Mouse (Mus musculus) myocyte (in vitro differentiated cells): Measurements from ENCODE around the gene Myt1l. TPM values are rescaled to one million over a fixed set of nuclear protein-coding genes. Genes with fewer than 3 reads are reported as not detected.

Source experiments
- H3K27me3 ChIP-seq: one replicate; pipeline ENCODE4 v1.6.1; 2011; ENCODE audit not compliant: control insufficient read depth, insufficient read depth, insufficient read length
- H3K36me3 ChIP-seq: one replicate; pipeline ENCODE4 v1.6.1; 2011; ENCODE audit not compliant: control insufficient read depth, insufficient read depth
- H3K4me2 ChIP-seq: one replicate; pipeline ENCODE4 v1.6.1; 2011; ENCODE audit warnings: low read depth, control low read depth
- H3K4me3 ChIP-seq: one replicate; pipeline ENCODE4 v1.5.1; 2011; ENCODE audit warnings: mild to moderate bottlenecking, control low read depth, moderate library complexity
- H3K79me2 ChIP-seq: one replicate; pipeline ENCODE4 v1.6.1; 2011; ENCODE audit not compliant: control insufficient read depth, insufficient read depth
- H3ac ChIP-seq: one replicate; pipeline ENCODE4 v1.6.1; 2011; ENCODE audit not compliant: control insufficient read depth, insufficient read length
- CEBPB ChIP-seq: IDR thresholded peaks from 2 replicates; pipeline ENCODE4 v1.6.1; 2011; ENCODE audit warnings: mild to moderate bottlenecking, moderate library complexity; ENCODE audit not compliant: poor library complexity, insufficient read depth, severe bottlenecking
- E2F4 ChIP-seq: IDR thresholded peaks from one replicate; pipeline ENCODE4 v1.6.1; 2011; ENCODE audit warnings: mild to moderate bottlenecking, control low read depth, moderate library complexity; ENCODE audit not compliant: insufficient read depth
- MAX ChIP-seq: IDR thresholded peaks from one replicate; pipeline ENCODE4 v1.6.1; 2011; ENCODE audit warnings: low read depth, mild to moderate bottlenecking, control low read depth
- MYOD1 ChIP-seq, 3 experiments: IDR thresholded peaks; one replicate each; pipeline ENCODE4 v1.6.1; 2011; ENCODE audit warnings: control low read depth in 2 of 3, low read depth in 2 of 3, mild to moderate bottlenecking in 2 of 3, moderate library complexity in 1 of 3; ENCODE audit not compliant: insufficient read length in 2 of 3, control insufficient read depth in 1 of 3
- MYOG ChIP-seq, 3 experiments: IDR thresholded peaks; one replicate each; pipeline ENCODE4 v1.6.1; 2011; ENCODE audit warnings: control low read depth in 2 of 3, low read depth in 2 of 3, mild to moderate bottlenecking in 2 of 3; ENCODE audit not compliant: insufficient read length in 2 of 3, control insufficient read depth in 1 of 3, insufficient read depth in 1 of 3
- POLR2A ChIP-seq: IDR thresholded peaks from one replicate; pipeline ENCODE4 v1.6.1; 2011; ENCODE audit warnings: low read depth, mild to moderate bottlenecking, control low read depth, moderate library complexity; ENCODE audit not compliant: insufficient read length
- POLR2AphosphoS2 ChIP-seq: IDR thresholded peaks from one replicate; pipeline ENCODE4 v1.6.1; 2011; ENCODE audit warnings: low read depth, control low read depth; ENCODE audit not compliant: insufficient read length
- REST ChIP-seq: IDR thresholded peaks from one replicate; pipeline ENCODE4 v1.6.1; 2011; ENCODE audit warnings: mild to moderate bottlenecking, control low read depth, moderate library complexity; ENCODE audit not compliant: insufficient read depth, insufficient read length
- SRF ChIP-seq: IDR thresholded peaks from one replicate; pipeline ENCODE4 v1.6.1; 2011; ENCODE audit warnings: low read depth; ENCODE audit not compliant: control insufficient read depth, insufficient read length
- TCF12 ChIP-seq: IDR thresholded peaks from one replicate; pipeline ENCODE4 v1.6.1; 2011; ENCODE audit warnings: mild to moderate bottlenecking, control low read depth; ENCODE audit not compliant: poor library complexity, insufficient read depth, severe bottlenecking
- TCF3 ChIP-seq: IDR thresholded peaks from one replicate; pipeline ENCODE4 v1.6.1; 2011; ENCODE audit warnings: low read depth, control low read depth; ENCODE audit not compliant: insufficient read length
- USF1 ChIP-seq: IDR thresholded peaks from one replicate; pipeline ENCODE4 v1.6.1; 2011; ENCODE audit warnings: low read depth, mild to moderate bottlenecking, control low read depth, moderate library complexity
- polyA plus RNA-seq: library from polyadenylated mRNA; unstranded; fragments of >200 nt; fragmentation: generic; extraction: Trizol; gene quantifications from one replicate; pipeline ENCODE4 v1.2.1, GENCODE M21; 2012; ENCODE audit warnings: missing spikeins

Myt1l gene
- polyA plus RNA-seq, 1 experiment, result 0.01 TPM

- TF ChIP-seq SRF, result no peak
- no peak for TF ChIP-seq CEBPB
- TF ChIP-seq E2F4, result no peak
- no peak for TF ChIP-seq USF1
- no peak for TF ChIP-seq POLR2AphosphoS2
- no peak overlapping the region for H3ac ChIP-seq
- no peak overlapping the region for H3K4me3 ChIP-seq
- H3K27me3 ChIP-seq, result no peaks in the 10 kb centered on the region
- no peaks in the 10 kb centered on the region for H3K36me3 ChIP-seq
- no peak overlapping the region for H3K4me2 ChIP-seq
- H3K79me2 ChIP-seq, result no peaks in the 10 kb centered on the region
Measured at GRCm38 (mm10) chr12:29698541-29698940, 170.4 kb downstream of the Myt1l start.

GRCm38 (mm10) chr12:29698976-29699375, 170.8 kb downstream of the Myt1l start:
- no peak for TF ChIP-seq E2F4
- no peak for TF ChIP-seq MYOD1 (IDR thresholded peaks at IDR 0.05; ENCODE audit: control insufficient read depth in 1 of 3, insufficient read length in 2 of 3, low read depth in 2 of 3)
- no peak for TF ChIP-seq POLR2AphosphoS2
- no peak for TF ChIP-seq TCF3
- no peak for TF ChIP-seq REST
- TF ChIP-seq USF1, result no peak
- TF ChIP-seq CEBPB, result no peak
- no peak for TF ChIP-seq TCF12
- TF ChIP-seq POLR2A, result no peak
- Histone ChIP-seq H3K4me2 (no peak overlapping the region), H3K79me2 (no peaks in the 10 kb centered on the region), H3K36me3 (no peaks in the 10 kb centered on the region), H3K4me3 (no peak overlapping the region), H3ac (no peak overlapping the region), H3K27me3 (no peaks in the 10 kb centered on the region)

DNA sequence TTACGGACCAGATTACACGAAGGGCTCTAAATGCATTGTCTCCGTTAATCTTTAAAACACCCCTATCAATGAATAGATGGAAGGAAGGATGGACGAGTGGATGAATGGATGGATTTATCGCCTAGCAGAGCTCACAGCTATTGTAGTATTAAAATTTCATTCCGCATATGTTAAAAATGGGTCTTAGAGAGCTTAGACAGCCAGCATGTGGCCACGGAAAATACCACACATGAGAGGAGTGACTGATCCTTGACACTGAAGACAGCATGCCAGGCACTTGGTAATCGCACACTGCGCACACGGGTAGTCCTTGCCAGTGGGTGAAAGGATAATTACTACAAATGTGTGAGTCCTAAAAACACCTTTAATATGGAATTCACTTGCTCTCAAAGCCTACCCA, 171.2 kb downstream of the Myt1l start:
- Histone ChIP-seq H3K27me3 (no peaks in the 10 kb centered on the region), H3K4me2 (no peak overlapping the region), H3K4me3 (no peak overlapping the region), H3ac (no peak overlapping the region), H3K79me2 (no peaks in the 10 kb centered on the region), H3K36me3 (no peaks in the 10 kb centered on the region)
- TF ChIP-seq E2F4 (no peak), TCF3 (no peak), MYOG (IDR thresholded peaks at IDR 0.05; ENCODE audit: control insufficient read depth in 1 of 3, insufficient read depth in 1 of 3, insufficient read length in 2 of 3, low read depth in 2 of 3) (no peak)

DNA sequence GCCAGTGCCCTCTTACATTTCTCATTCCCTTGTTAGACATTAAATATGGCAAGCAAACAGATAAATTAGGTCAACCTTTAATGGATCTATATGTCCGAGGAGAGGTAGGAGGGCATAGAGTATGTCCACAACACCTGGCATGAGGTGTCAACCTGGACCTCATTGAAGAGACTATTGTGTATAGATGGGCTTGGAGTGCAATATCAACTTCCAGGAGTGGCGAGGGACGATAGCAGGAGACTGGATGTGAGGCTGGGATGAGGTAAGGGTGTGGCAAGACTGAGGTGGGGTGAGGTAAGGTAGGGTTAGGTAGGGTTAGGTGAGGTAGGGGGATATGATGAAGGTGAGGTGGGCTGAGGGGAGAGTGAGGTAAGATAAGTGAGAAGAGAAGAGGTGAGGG, 171.8 kb downstream of the Myt1l start:
- H3K36me3 ChIP-seq, result no peaks in the 10 kb centered on the region
- H3ac ChIP-seq, result no peak overlapping the region
- H3K79me2 ChIP-seq, result no peaks in the 10 kb centered on the region
- no peak for TF ChIP-seq POLR2A
- no peak for TF ChIP-seq TCF12
- TF ChIP-seq POLR2AphosphoS2, result no peak
- TF ChIP-seq CEBPB, result no peak
- TF ChIP-seq SRF, result no peak
- no peak for TF ChIP-seq USF1
- TF ChIP-seq REST, result no peak
- TF ChIP-seq MYOD1 (IDR thresholded peaks at IDR 0.05; ENCODE audit: control insufficient read depth in 1 of 3, insufficient read length in 2 of 3, low read depth in 2 of 3), result no peak
- TF ChIP-seq E2F4, result no peak
- TF ChIP-seq MYOG (IDR thresholded peaks at IDR 0.05; ENCODE audit: control insufficient read depth in 1 of 3, insufficient read depth in 1 of 3, insufficient read length in 2 of 3, low read depth in 2 of 3), result no peak
- TF ChIP-seq TCF3, result no peak
- no peak for TF ChIP-seq MAX
- H3K4me3 ChIP-seq, result no peak overlapping the region
- H3K4me2 ChIP-seq, result no peak overlapping the region
- no peaks in the 10 kb centered on the region for H3K27me3 ChIP-seq

- Histone ChIP-seq H3K79me2 (no peaks in the 10 kb centered on the region), H3K27me3 (no peaks in the 10 kb centered on the region), H3K4me3 (no peak overlapping the region), H3ac (no peak overlapping the region), H3K4me2 (no peak overlapping the region), H3K36me3 (no peaks in the 10 kb centered on the region)
- no peak for TF ChIP-seq USF1
- TF ChIP-seq REST, result no peak
Measured at GRCm38 (mm10) chr12:29701076-29701475, 172.9 kb downstream of the Myt1l start.

DNA sequence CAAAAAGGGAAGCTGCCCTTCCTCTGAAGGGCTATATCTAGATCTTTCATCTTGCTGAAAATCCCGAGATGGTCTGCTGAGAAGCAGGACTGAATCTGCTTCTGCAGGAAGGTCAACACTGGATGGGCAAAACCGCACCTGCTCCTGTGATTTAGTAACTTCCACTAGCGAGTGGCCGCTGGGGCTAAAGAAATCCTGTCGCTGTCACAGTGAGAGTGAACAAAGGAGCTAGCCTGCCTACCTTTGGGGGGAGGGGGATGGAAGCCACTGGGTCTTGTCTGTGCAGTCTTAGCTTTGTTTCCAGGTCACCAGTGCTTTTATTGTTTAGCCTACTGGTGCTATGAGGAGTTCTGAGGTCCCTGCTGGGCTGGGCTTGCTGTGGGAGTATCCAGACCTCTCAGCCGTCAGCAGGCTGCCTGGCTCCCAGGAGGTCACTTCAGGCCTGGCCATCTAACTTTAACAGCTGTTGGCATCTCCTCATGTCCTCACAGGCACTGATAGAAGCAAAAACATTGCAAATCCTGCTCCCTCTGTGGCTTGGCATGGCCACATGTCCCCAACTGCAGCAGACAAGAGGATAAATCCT, 173.6 kb downstream of the Myt1l start:
- no peaks in the 10 kb centered on the region for H3K36me3 ChIP-seq
- H3K79me2 ChIP-seq, result no peaks in the 10 kb centered on the region
- H3K4me2 ChIP-seq, result no peak overlapping the region
- no peaks in the 10 kb centered on the region for H3K27me3 ChIP-seq
- H3ac ChIP-seq, result no peak overlapping the region
- H3K4me3 ChIP-seq, result no peak overlapping the region
- TF ChIP-seq REST (no peak), E2F4 (no peak), MAX (no peak), TCF12 (no peak), MYOD1 (IDR thresholded peaks at IDR 0.05; ENCODE audit: control insufficient read depth in 1 of 3, insufficient read length in 2 of 3, low read depth in 2 of 3) (no peak), POLR2AphosphoS2 (no peak), POLR2A (no peak), USF1 (no peak), MYOG (IDR thresholded peaks at IDR 0.05; ENCODE audit: control insufficient read depth in 1 of 3, insufficient read depth in 1 of 3, insufficient read length in 2 of 3, low read depth in 2 of 3) (no peak), CEBPB (no peak), SRF (no peak), TCF3 (no peak)
